Comparison of ENCODE assay signal across 8 mouse cellular contexts in genomic region chr1:180263364-180263997, GRCm38 (mm10). TPM values are rescaled to one million over a fixed set of nuclear protein-coding genes. Genes with fewer than 3 reads are reported as not detected.
DNase-seq lines count a peak whose midpoint lies in the region; ATAC-seq and TF ChIP-seq lines count a peak whose summit lies in the region.

Gene Psen2 (minus strand): TSS chr1:180263438.

- ATAC-seq in heart, embryonic 13.5 days (ENCODE audit: extremely low read depth, insufficient number of reproducible peaks, low FRiP score, low TSS enrichment): no peak

- H3K36me3 ChIP-seq in thymus, adult 2 months (ENCODE audit: control insufficient read depth, insufficient read depth, low read length): no peaks in the 10 kb centered on the region
- H3K36me3 ChIP-seq in heart, embryonic 13.5 days: no peaks in the 10 kb centered on the region

- TF ChIP-seq CTCF in thymus, adult 2 months (IDR thresholded peaks at IDR 0.05; ENCODE audit: borderline replicate concordance, control insufficient read depth, extremely low read depth, insufficient read depth, low read length, poor library complexity): peak; percentile 68; the same call in 1 of the 2 replicates

- H3K9ac ChIP-seq in heart, embryonic 13.5 days: no peak within 1 kb of the TSS

- H3K9me3 ChIP-seq in heart, embryonic 13.5 days: no peaks in the 10 kb centered on the region

- H3K27me3 ChIP-seq in thymus, adult 2 months (ENCODE audit: control insufficient read depth, insufficient read depth, low read length): no peaks in the 10 kb centered on the region
- H3K27me3 ChIP-seq in heart, embryonic 13.5 days (replicated peaks): peaks cover 41% of the 10 kb centered on the region

- H3K4me1 ChIP-seq in thymus, adult 2 months (replicated peaks; ENCODE audit: control insufficient read depth, insufficient read depth, low read length): peaks cover 5% of the 10 kb centered on the region
- peaks cover 30% of the 10 kb centered on the region for H3K4me1 ChIP-seq in heart, embryonic 13.5 days

- no peak within 1 kb of the TSS for H3K4me3 ChIP-seq in thymus, adult 2 months (ENCODE audit: control insufficient read depth, insufficient read depth, low read length)
- H3K4me3 ChIP-seq in heart, embryonic 13.5 days: no peak within 1 kb of the TSS

- peak; percentile 41 for DNase-seq in thymus, adult 2 months
- no peak for DNase-seq in thymus, adult 18-20 months
- peak in 1 of 2 experiments; percentile 28 for DNase-seq in adrenal gland, postnatal 36 days
- no peak for DNase-seq in layer of hippocampus, postnatal 14 days (ENCODE audit: low spot score in 2 of 2)
- peak; percentile 53 for DNase-seq in lung, postnatal 14 days
- DNase-seq in testis, postnatal 10 days (ENCODE audit: low spot score): peak; percentile 69
- no peak for DNase-seq in right cerebral cortex, adult 18-20 months

- WGBS in thymus, adult 2 months: 45% methylated on average over 7 of the region's 7 CpGs
- 26% methylated on average over 7 of the region's 7 CpGs for WGBS in heart, embryonic 13.5 days

- no peak within 1 kb of the TSS for H3K27ac ChIP-seq in thymus, adult 2 months (ENCODE audit: control insufficient read depth, insufficient read depth, low read length)
- H3K27ac ChIP-seq in heart, embryonic 13.5 days (replicated peaks): no peak within 1 kb of the TSS

- no peak for TF ChIP-seq POLR2A in thymus, adult 2 months (IDR thresholded peaks at IDR 0.05; ENCODE audit: control insufficient read depth, extremely low read depth, insufficient read depth, low read length, poor library complexity)

- H3K4me2 ChIP-seq in heart, embryonic 13.5 days: no peak within 1 kb of the TSS

RNA-seq across cellular contexts. Expression of gene Psen2, which starts in this region (rescaled TPM):
- 35.2 and 39.9 TPM in 2 replicates for polyA plus RNA-seq in thymus, adult 2 months (2012; rRNA removed)
- 10 to 100 TPM; 24.5 to 33.5 TPM for total RNA-seq in adrenal gland, postnatal 36 days (2021)
- 15.8 and 17.3 TPM in 2 replicates for polyA plus RNA-seq in heart, embryonic 13.5 days (2015; fragmentation: Nextera tagmentation; extraction: Ambion mirVana)
- total RNA-seq in layer of hippocampus, postnatal 14 days (2021): 10 to 100 TPM; 21.7 to 25.0 TPM

Comparison
In these comparisons a context has a peak if more than half of its experiments do, and no peak if none do; other contexts are left out.
1. DNase-seq: peak in thymus, adult 2 months (single experiment), lung, postnatal 14 days (single experiment) and testis, postnatal 10 days (single experiment); none in thymus, adult 18-20 months (0 of 2), layer of hippocampus, postnatal 14 days (0 of 2) and right cerebral cortex, adult 18-20 months (single experiment).